Mouse (Mus musculus) cerebellum, postnatal 14 days (tissue): ENCODE results near the gene Ascc3.

ENCODE experiments used
- DNase-seq, 2 experiments: peaks; one replicate each; pipeline ENCODE4 v3.0.0; 2021; ENCODE audit warnings: mixed read lengths in 2 of 2

The Ascc3 gene

GRCm38 (mm10) chr10:50763457-50764310 is 171.2 kb downstream of the Ascc3 start:
- DNase-seq = no peak

GRCm38 (mm10) chr10:50772811-50773210 is 180.3 kb downstream of the Ascc3 start:
- DNase-seq = no peak

DNA sequence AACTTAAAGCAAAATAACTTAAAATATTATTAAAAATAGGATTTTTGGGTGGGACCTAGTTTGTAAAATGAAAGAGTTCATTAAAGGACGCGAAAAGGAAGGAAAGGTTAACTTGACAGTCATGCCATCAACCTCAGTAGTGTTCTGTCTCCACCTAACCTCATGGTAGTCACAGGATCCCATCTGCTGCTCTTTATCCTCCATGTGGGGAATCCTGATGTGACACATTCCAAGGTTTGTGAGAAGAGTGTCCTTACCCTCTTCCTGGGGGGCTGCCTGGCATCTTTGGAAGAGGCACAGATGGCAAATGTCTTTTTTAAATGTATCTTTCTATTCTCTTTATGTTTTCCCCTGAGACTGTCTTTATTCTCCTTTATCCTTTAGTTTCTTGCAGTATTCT is 181.4 kb downstream of the Ascc3 start:
- DNase-seq = peak in 1 of 2 experiments; percentile 11

GRCm38 (mm10) chr10:50792840-50793239 is 200.4 kb downstream of the Ascc3 start:
- peak; percentile 65 to 71 for DNase-seq

DNA sequence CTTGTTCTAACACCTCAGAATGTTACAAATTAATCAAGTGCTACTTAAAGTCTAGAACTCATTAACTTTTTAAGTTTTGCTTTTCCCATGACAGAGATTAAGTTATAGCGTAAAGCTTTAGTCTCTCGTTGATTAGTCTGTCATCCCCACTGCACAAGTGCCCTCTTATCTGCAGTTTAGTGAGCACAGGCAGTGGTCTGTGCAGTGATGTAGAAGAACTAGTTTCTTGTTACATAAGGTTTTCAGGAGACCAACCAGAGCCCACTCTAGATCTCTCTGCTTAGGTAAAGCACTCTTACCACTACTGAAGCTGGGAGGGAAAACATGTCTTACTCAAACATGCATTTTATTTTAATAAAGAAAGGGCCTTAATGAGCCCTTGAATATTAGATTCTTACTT is 209.1 kb downstream of the Ascc3 start:
- no peak for DNase-seq

DNA sequence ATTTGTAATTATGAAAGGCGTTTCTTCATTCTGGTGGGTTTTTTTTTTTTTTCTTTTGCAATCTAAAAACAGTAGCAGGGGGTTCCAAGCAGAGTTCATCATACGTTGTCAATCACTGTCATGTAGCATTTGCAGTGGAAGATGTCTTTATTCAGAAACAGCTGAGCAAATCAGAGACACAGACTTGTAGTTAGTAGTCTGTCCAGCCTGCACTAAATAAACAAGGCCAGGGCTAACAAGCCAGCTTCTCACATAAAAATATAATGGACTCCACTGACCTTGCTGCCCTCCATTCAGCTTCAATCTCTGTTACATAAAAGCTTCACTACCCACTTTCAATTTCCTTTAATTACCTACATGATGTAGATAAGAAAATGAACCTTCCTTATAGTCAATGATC is 209.9 kb downstream of the Ascc3 start:
- DNase-seq = no peak

DNA sequence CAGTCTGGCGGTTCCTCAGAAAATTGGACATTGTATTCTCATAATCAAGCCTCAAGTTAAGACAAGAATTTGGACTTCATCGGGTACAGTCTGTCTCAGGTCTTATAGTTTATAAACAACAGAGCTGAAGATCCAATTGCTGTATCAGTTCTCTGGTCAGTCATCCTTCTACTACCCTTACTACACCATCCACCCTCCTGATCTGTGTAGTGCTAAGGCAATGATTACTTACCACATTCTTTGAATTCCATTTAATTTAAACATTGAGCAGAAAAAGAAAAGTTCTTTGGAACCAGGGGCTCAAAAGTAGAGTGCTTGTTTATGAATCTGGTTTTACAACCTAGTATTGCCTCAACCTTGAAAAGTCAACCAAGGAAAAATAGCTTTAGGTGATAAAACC is 213.7 kb downstream of the Ascc3 start:
- DNase-seq = no peak

GRCm38 (mm10) chr10:50822363-50822762 is 229.9 kb downstream of the Ascc3 start:
- no peak for DNase-seq

- DNase-seq = no peak
These were observed 234.4 kb downstream of the Ascc3 start for GRCm38 (mm10) chr10:50826829-50827228.

- no peak for DNase-seq
These were observed 242.1 kb downstream of the Ascc3 start for GRCm38 (mm10) chr10:50834533-50834932.

DNA sequence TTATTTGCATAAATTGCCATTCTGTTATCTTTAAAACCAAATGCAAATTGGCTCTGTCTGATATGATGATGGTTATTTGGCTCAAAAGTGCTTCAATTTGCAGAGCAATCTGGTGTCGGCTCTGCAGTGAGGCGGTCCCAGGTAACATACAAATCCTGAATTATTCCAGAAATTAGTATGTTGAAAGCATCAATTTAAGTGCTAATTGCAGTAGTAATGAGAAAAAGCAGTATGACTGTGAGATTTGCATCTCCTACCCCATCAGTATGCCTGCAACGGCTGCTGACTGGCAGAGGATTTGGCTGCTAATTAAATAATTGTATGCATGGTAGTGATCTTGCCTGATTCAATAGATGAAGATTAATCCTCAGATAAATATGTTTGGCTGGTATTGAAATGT is 250.9 kb downstream of the Ascc3 start:
- DNase-seq = no peak

- DNase-seq = no peak
These were observed 275.7 kb downstream of the Ascc3 start for GRCm38 (mm10) chr10:50868202-50868601.

GRCm38 (mm10) chr10:50876952-50877351 is 284.5 kb downstream of the Ascc3 start:
- no peak for DNase-seq

DNA sequence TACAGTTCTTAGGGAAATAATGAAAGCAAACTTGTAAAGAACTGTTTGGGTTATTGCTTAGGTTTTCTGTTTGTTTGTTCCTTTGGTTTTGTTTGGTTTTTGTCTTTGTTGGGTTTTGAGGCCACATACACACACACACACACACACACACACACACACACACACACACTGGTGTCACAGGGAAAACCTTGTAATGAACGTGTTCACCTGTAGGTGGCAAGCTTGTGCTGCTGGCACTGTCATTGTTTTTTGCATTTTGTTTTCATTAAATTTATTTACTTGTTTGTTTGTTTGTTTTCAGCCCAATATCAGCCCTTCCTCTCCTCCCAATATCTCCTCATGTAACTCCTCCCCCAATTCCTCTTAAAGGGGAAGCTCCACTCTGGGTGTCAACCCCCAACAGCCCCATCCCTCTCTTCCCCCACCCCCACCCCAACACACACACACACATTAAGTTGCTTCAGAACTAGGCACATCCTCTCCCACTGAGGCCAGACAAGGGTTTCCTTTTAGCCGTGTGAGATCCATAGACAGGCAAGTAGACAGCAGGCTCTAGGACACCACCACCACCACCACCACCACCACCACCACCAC is 289.1 kb downstream of the Ascc3 start:
- peak; percentile 13 to 48 for DNase-seq

DNA sequence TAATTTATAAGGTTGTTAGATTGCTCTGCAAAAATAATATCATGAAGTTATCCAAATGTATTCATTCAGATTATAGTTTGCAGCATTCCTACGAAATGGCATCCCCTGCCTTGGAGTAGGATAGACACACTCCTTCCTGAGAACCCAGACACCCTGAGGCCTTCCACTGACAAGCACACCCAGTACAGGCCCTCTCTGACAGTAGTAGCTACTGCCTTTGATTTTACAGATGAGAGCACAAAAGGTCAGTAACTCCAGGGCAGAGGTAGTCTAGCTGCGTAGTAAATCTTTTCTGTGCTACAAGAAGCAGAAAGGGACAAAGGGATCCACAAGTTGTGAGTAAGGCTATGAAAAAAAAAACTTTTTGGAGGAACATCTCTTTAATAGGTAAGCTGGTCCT is 289.9 kb downstream of the Ascc3 start:
- DNase-seq = no peak

DNA sequence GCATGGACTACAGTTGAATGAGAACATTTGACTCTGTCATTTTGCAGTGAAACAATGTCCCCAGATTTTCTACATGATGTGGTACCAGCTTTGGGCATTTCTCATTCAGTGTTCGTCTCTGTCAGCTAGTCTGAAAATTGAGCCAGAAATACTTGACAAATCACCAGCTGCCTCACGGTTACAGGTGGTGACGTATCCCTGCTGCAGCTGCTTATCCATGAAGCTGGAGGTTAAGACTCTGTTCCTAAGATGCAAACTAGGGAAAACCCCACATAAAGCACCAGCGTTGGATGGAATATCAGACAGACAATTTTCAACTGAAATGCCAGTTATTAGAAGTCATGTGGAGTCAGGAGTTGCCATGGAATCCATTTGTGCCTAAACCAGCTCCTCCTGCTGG is 293.8 kb downstream of the Ascc3 start:
- DNase-seq = no peak

DNA sequence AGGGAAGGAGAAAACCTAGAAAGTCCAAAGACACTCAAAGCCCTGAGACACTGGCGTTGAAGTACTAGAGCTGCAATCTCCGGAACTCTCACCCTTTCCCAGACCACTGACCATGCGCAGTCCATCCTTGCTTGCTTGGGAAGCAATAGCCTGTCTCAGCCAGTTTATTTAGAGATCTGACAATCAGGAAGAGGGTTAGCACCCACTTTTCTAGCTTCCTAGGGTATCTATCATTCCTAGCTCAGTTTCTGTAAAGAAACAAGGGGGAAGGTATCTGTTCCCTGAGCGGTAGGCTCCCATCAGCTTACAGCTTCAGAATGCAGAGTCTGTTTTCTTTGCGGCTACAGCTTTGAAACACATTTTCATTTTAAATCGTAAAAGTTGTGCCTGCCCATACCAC is 298.2 kb downstream of the Ascc3 start:
- DNase-seq = no peak

DNA sequence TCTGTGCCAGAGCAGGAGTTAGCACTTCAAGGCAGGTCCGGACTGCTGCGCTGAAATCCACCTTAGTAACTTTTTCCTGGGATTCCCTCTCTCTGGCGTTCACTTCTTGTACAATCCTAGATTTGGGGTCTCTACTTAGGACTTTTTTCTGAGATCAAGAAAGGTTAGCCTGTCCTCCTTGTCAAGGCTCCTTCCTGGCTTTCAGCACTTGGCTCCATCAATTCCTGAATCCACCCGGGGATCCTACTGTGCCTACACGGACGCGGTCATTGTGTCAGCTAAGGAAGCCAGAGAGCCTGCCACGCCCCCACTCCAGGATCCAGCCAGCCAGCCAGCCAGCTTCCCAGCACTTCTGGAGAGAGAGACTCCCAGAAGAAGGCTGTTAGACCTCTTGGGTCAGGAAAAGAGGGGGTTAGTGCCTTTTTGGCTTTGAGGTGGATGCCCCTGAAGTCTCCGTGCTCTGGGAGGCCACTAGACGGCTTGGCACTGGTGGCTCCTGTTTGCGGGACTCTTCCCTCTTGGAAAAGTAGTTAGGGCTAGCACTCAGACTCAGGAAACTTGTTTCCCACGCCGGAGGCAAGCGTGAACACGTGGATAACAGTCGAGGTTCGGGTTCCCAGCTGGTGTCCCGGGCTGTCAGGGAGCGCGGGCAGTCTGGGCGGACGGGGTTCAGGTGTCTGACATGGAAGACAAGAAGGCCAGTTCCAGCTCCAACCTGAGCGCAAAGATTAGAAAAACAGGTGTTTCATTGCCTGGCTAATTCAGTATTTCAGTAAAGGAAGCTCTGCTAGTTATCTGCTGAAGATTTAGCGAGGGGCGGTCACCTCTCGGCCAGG is 299.6 kb downstream of the Ascc3 start:
- no peak for DNase-seq

DNA sequence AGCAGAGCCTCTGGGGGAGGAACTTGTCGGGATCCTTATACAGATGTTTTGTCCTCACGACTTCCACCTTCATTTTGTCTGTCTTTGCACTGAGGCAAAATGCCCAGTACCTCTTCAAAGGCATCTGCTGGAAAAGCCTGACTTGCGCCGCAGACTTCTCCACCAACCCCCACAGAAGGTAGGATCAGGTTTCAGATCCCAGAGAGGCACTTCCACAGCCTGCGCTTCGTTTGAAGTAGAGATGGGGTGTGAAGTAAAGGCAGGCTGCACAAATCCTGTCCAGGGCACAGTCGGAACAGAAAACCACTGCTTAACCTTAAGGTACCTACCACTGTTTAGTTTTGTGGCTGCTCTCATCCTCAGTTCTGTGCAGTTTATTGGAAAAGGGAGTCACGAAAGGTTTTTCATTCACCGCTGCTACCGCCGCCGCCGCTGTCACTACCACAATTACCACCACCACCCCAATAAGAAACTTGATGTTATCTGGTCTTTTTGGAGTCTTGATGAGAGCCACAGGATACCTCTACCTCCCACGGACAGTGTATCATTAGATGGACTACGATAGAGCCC is 300.4 kb downstream of the Ascc3 start:
- DNase-seq = no peak

GRCm38 (mm10) chr10:50893546-50893945 is 301.1 kb downstream of the Ascc3 start:
- DNase-seq = no peak

DNA sequence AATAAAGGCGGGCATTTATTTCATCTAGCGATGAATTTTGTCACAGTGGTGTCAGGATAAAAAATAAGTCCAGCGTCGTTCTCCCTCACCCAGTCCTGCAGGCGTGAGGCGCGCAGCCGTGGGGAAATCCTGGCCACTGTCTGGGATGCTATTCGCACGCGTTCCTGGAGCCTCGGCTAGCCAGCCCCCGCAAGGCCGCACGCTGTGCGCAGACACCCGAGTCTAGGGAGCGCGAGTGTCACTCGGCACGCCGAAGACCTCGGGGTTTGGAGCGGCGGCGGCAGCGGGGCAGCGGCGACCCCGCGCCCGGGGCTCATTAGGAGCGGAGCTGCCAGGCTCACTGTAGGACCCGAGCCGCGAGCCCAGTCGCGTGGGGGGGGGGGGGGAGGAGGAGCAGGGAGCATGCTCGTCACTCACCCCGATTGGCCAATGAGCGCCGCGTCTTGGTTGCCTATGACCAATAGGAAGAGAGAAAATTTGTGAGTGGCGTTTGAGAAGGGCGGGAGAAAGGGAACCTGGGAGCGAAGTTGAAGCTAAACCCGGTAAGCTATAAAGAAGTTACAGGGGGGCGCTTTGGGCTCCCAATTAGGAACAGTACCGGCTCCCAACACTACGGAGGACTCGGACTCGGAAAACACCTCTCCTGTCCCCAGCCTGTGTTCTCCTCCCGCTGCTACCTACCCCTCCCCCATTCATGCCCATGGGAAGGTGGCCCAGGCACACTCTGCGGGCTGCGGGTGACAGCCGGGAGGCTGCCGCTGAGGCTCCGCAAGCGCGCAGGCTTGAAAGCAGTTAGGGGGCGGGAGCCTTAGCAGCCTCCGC is 301.9 kb downstream of the Ascc3 start, which contains the start of gene Sim1:
Gene Sim1, plus strand, starts transcription at position 585 of the 822 bp plus-strand sequence.
- peak; percentile 83 to 84 for DNase-seq
